In genomic region chr7:127636963-127637362, GRCm38 (mm10) we compare ENCODE assay signal across 8 mouse cellular contexts. TPM values are rescaled to one million over a fixed set of nuclear protein-coding genes. Genes with fewer than 3 reads are reported as not detected.
DNase-seq lines count a peak whose midpoint lies in the region; ATAC-seq and TF ChIP-seq lines count a peak whose summit lies in the region.

No protein-coding gene starts in this region.

- intact Hi-C loops in heart, postnatal 10 days (cut with DNase I): loop anchor here (1.0 kb wide), 1 partner anchor 23 kb away; no protein-coding TSS in a partner anchor

- H3K27me3 ChIP-seq in ES-Bruce4 (ENCODE audit: control insufficient read depth, insufficient read depth, low read length, poor library complexity, severe bottlenecking): no peaks in the 10 kb centered on the region
- H3K27me3 ChIP-seq in forebrain, postnatal 0 days (ENCODE audit: insufficient read depth, low read length): no peaks in the 10 kb centered on the region
- H3K27me3 ChIP-seq in liver, embryonic 15.5 days: peaks cover 68% of the 10 kb centered on the region
- H3K27me3 ChIP-seq in neural tube, embryonic 14.5 days (ENCODE audit: control insufficient read depth, insufficient read depth, low read length): no peaks in the 10 kb centered on the region

- no peaks in the 10 kb centered on the region for H3K36me3 ChIP-seq in ES-Bruce4 (ENCODE audit: control insufficient read depth, insufficient read depth, low read length, poor library complexity, severe bottlenecking)
- H3K36me3 ChIP-seq in forebrain, postnatal 0 days (ENCODE audit: insufficient read depth): no peaks in the 10 kb centered on the region
- H3K36me3 ChIP-seq in liver, embryonic 15.5 days (replicated peaks): no peaks in the 10 kb centered on the region
- no peaks in the 10 kb centered on the region for H3K36me3 ChIP-seq in neural tube, embryonic 14.5 days (ENCODE audit: control insufficient read depth, insufficient read depth, low read length)

- H3K4me2 ChIP-seq in forebrain, postnatal 0 days (ENCODE audit: low read depth): peak overlapping the region; percentile 64
- peak overlapping the region; percentile 50 for H3K4me2 ChIP-seq in liver, embryonic 15.5 days
- peak overlapping the region; percentile 51 for H3K4me2 ChIP-seq in neural tube, embryonic 14.5 days (ENCODE audit: low read depth, low read length)

- no peaks in the 10 kb centered on the region for H3K4me1 ChIP-seq in ES-Bruce4 (ENCODE audit: control insufficient read depth, insufficient read depth, low read length)
- H3K4me1 ChIP-seq in forebrain, postnatal 0 days (ENCODE audit: insufficient read depth): no peaks in the 10 kb centered on the region
- H3K4me1 ChIP-seq in liver, embryonic 15.5 days (replicated peaks): peaks cover 7% of the 10 kb centered on the region
- H3K4me1 ChIP-seq in neural tube, embryonic 14.5 days (ENCODE audit: control insufficient read depth, insufficient read depth, low read length): peaks cover 3% of the 10 kb centered on the region; the same call in 1 of the 2 replicates

- no peak for TF ChIP-seq EP300 in ES-Bruce4 (IDR thresholded peaks at IDR 0.05; ENCODE audit: insufficient read depth, low read depth, low read length)

- no peak for TF ChIP-seq CTCF in ES-Bruce4 (IDR thresholded peaks at IDR 0.05; ENCODE audit: low read depth, low read length)
- TF ChIP-seq CTCF in forebrain, postnatal 0 days (IDR thresholded peaks at IDR 0.05; ENCODE audit: low read depth): 0 out of 2 replicates have a peak, but pooled peaks have one; percentile 3

- ATAC-seq in forebrain, postnatal 0 days: peak; percentile 95
- ATAC-seq in liver, embryonic 15.5 days (ENCODE audit: insufficient read depth): peak; percentile 47; the same call in 1 of the 2 replicates
- peak; percentile 66; the same call in 1 of the 2 replicates for ATAC-seq in neural tube, embryonic 14.5 days (ENCODE audit: low read depth)

- H3K27ac ChIP-seq in ES-Bruce4 (ENCODE audit: insufficient read depth, low read length): no peak overlapping the region
- no peak overlapping the region for H3K27ac ChIP-seq in forebrain, postnatal 0 days (ENCODE audit: low read depth, low read length)
- no peak overlapping the region for H3K27ac ChIP-seq in liver, embryonic 15.5 days (replicated peaks)
- no peak overlapping the region for H3K27ac ChIP-seq in neural tube, embryonic 14.5 days (ENCODE audit: low read depth, low read length)

- H3K9me3 ChIP-seq in ES-Bruce4 (replicated peaks; ENCODE audit: control insufficient read depth, insufficient read depth, low read length, poor library complexity, severe bottlenecking): no peaks in the 10 kb centered on the region
- H3K9me3 ChIP-seq in forebrain, postnatal 0 days (ENCODE audit: low read length): no peaks in the 10 kb centered on the region
- H3K9me3 ChIP-seq in liver, embryonic 15.5 days (replicated peaks): no peaks in the 10 kb centered on the region
- H3K9me3 ChIP-seq in neural tube, embryonic 14.5 days (ENCODE audit: control insufficient read depth, low read length): no peaks in the 10 kb centered on the region

- WGBS in forebrain, postnatal 0 days: 4% methylated on average over 27 of the region's 27 CpGs
- whole genome bisulfite sequencing in liver, embryonic 15.5 days (ENCODE audit: insufficient replicate concordance): under 1% methylated on average over 27 of the region's 27 CpGs
- WGBS in neural tube, embryonic 14.5 days: under 1% methylated on average over 27 of the region's 27 CpGs

- H3K9ac ChIP-seq in ES-Bruce4 (ENCODE audit: low read depth, poor library complexity, severe bottlenecking): peak overlapping the region; percentile 48
- H3K9ac ChIP-seq in forebrain, postnatal 0 days: peak overlapping the region; percentile 61
- H3K9ac ChIP-seq in liver, embryonic 15.5 days: 0 out of 2 replicates have a peak overlapping the region, but pooled peaks have one; percentile 5
- H3K9ac ChIP-seq in neural tube, embryonic 14.5 days (replicated peaks; ENCODE audit: low read depth, low read length): peak overlapping the region; percentile 49

- no peak for TF ChIP-seq POLR2A in ES-Bruce4 (IDR thresholded peaks at IDR 0.05; ENCODE audit: insufficient read depth, low read length)

- DNase-seq in cerebellum, adult 18-20 months: peak; percentile 85 to 88
- DNase-seq in forebrain, postnatal 0 days: peak; percentile 88
- peak; percentile 85 to 87 for DNase-seq in heart, postnatal 10 days
- DNase-seq in kidney, postnatal 36 days: peak; percentile 77 to 88
- peak; percentile 38 for DNase-seq in urinary bladder, postnatal 10 days (ENCODE audit: low spot score)

- H3K4me3 ChIP-seq in ES-Bruce4 (ENCODE audit: low read depth, low read length): peak overlapping the region; percentile 62
- H3K4me3 ChIP-seq in forebrain, postnatal 0 days (ENCODE audit: low read depth, low read length): peak overlapping the region; percentile 59
- H3K4me3 ChIP-seq in liver, embryonic 15.5 days (replicated peaks): peak overlapping the region; percentile 38
- H3K4me3 ChIP-seq in neural tube, embryonic 14.5 days (ENCODE audit: low read depth, low read length): peak overlapping the region; percentile 48

RNA-seq across cellular contexts. Expression of gene Zfp629, which starts 21.4 kb away (rescaled TPM):
- polyA plus RNA-seq in ES-Bruce4 (2011; ENCODE audit: insufficient read depth, insufficient read length, low read depth, missing spikeins): 4.9 and 6.0 TPM in 2 replicates
- total RNA-seq in forebrain, postnatal 0 days (2014; rRNA removed): 27.6 and 35.7 TPM in 2 replicates
- polyA plus RNA-seq in forebrain, postnatal 0 days (2015; fragmentation: Nextera tagmentation; extraction: Ambion mirVana): 9.6 and 10.5 TPM in 2 replicates
- total RNA-seq in heart, postnatal 10 days (2021): 10 to 100 TPM; 32.4 to 35.1 TPM
- polyA plus RNA-seq in liver, embryonic 15.5 days (2015; fragmentation: Nextera tagmentation; extraction: Ambion mirVana): 1.2 and 1.6 TPM in 2 replicates
- polyA plus RNA-seq in neural tube, embryonic 14.5 days (2014; fragmentation: Nextera tagmentation; extraction: Ambion mirVana): 20.4 and 25.3 TPM in 2 replicates

RNA-seq across cellular contexts. Expression of gene Rnf40, which starts 48.4 kb away (rescaled TPM):
- polyA plus RNA-seq in ES-Bruce4 (2011; ENCODE audit: insufficient read depth, insufficient read length, low read depth, missing spikeins): 39.4 and 41.6 TPM in 2 replicates
- total RNA-seq in forebrain, postnatal 0 days (2014; rRNA removed): 49.8 and 60.1 TPM in 2 replicates
- polyA plus RNA-seq in forebrain, postnatal 0 days (2015; fragmentation: Nextera tagmentation; extraction: Ambion mirVana): 34.5 and 37.8 TPM in 2 replicates
- 10 to 100 TPM; 54.3 to 57.0 TPM for total RNA-seq in heart, postnatal 10 days (2021)
- 18.3 and 19.5 TPM in 2 replicates for polyA plus RNA-seq in liver, embryonic 15.5 days (2015; fragmentation: Nextera tagmentation; extraction: Ambion mirVana)
- polyA plus RNA-seq in neural tube, embryonic 14.5 days (2014; fragmentation: Nextera tagmentation; extraction: Ambion mirVana): 31.2 and 39.6 TPM in 2 replicates

RNA-seq across cellular contexts. Expression of gene Ccdc189, which starts 48.6 kb away (rescaled TPM):
- 3.3 and 4.7 TPM in 2 replicates for polyA plus RNA-seq in ES-Bruce4 (2011; ENCODE audit: insufficient read depth, insufficient read length, low read depth, missing spikeins)
- total RNA-seq in forebrain, postnatal 0 days (2014; rRNA removed): 9.0 and 11.0 TPM in 2 replicates
- polyA plus RNA-seq in forebrain, postnatal 0 days (2015; fragmentation: Nextera tagmentation; extraction: Ambion mirVana): 10.1 and 16.0 TPM in 2 replicates
- 1 to 10 TPM; 7.3 to 8.7 TPM for total RNA-seq in heart, postnatal 10 days (2021)
- polyA plus RNA-seq in liver, embryonic 15.5 days (2015; fragmentation: Nextera tagmentation; extraction: Ambion mirVana): 6.4 and 8.3 TPM in 2 replicates
- 7.8 and 10.6 TPM in 2 replicates for polyA plus RNA-seq in neural tube, embryonic 14.5 days (2014; fragmentation: Nextera tagmentation; extraction: Ambion mirVana)

Comparison
In these comparisons a context has a peak if more than half of its experiments do, and no peak if none do; other contexts are left out.
1. H3K9ac ChIP-seq: peak in every context shown above with its lines; median percentile 61 in forebrain, postnatal 0 days; 49 in neural tube, embryonic 14.5 days; 48 in ES-Bruce4; 5 in liver, embryonic 15.5 days.
2. DNase-seq: peak in every context shown above with its lines; median percentile 88 in forebrain, postnatal 0 days; 86 in cerebellum, adult 18-20 months; 86 in heart, postnatal 10 days; 82 in kidney, postnatal 36 days; 38 in urinary bladder, postnatal 10 days.